Mouse (Mus musculus): Measurements from ENCODE around the gene Tmem102.

GRCm38 (mm10) chr11:69767625-69767909 lies 37.9 kb downstream of the Tmem102 start:
- no peak for TF ChIP-seq POLR2AphosphoS2 (IDR thresholded peaks at IDR 0.05; ENCODE audit: insufficient read length, low read depth)
- no peak for TF ChIP-seq POLR2A (IDR thresholded peaks at IDR 0.05; ENCODE audit: insufficient read length, low read depth)
- no peak for TF ChIP-seq TCF12 (IDR thresholded peaks at IDR 0.05; ENCODE audit: insufficient read depth, poor library complexity, severe bottlenecking)
- no peak for TF ChIP-seq MYOG (IDR thresholded peaks at IDR 0.05; ENCODE audit: control insufficient read depth in 1 of 3, insufficient read depth in 1 of 3, insufficient read length in 2 of 3, low read depth in 2 of 3)
- no peak for TF ChIP-seq MYOD1 (IDR thresholded peaks at IDR 0.05; ENCODE audit: control insufficient read depth in 1 of 3, insufficient read length in 2 of 3, low read depth in 2 of 3)
- no peak for TF ChIP-seq E2F4 (IDR thresholded peaks at IDR 0.05; ENCODE audit: insufficient read depth)
- TF ChIP-seq TCF3 (IDR thresholded peaks at IDR 0.05; ENCODE audit: insufficient read length, low read depth) = no peak
- TF ChIP-seq MAX (IDR thresholded peaks at IDR 0.05; ENCODE audit: low read depth) = no peak
- TF ChIP-seq USF1 (IDR thresholded peaks at IDR 0.05; ENCODE audit: low read depth) = no peak
- TF ChIP-seq SRF (IDR thresholded peaks at IDR 0.05; ENCODE audit: control insufficient read depth, insufficient read length, low read depth) = no peak
- TF ChIP-seq REST (IDR thresholded peaks at IDR 0.05; ENCODE audit: insufficient read depth, insufficient read length) = no peak
- TF ChIP-seq CEBPB (IDR thresholded peaks at IDR 0.05; ENCODE audit: insufficient read depth, poor library complexity, severe bottlenecking) = no peak

All from myocyte (in vitro differentiated cells).